Mouse (Mus musculus) kidney, embryonic 14.5 days (tissue): ENCODE measurements around the gene Vars. TPM values are rescaled to one million over a fixed set of nuclear protein-coding genes. Genes with fewer than 3 reads are reported as not detected.

ENCODE experiments used
- ATAC-seq: fragments of 200-750 bp; cut with Nextera tagmentation; 2 replicates; pipeline ENCODE4 v1.8.0; 2017; ENCODE audit warnings: moderate number of reproducible peaks, mild to moderate bottlenecking, moderate TSS enrichment, moderate library complexity; ENCODE audit not compliant: low FRiP score, low TSS enrichment
- H3K27ac ChIP-seq: fragments of 300-500 bp; sonication (generic); 2 replicates; pipeline ENCODE4 v1.5.1; 2014; ENCODE audit warnings: low read depth, mild to moderate bottlenecking, low read length, moderate library complexity, mixed read lengths
- H3K27me3 ChIP-seq: fragments of 300-500 bp; sonication (generic); 2 replicates; pipeline ENCODE4 v1.6.1; 2014; ENCODE audit warnings: mild to moderate bottlenecking, low read length; ENCODE audit not compliant: control insufficient read depth, insufficient read depth
- H3K36me3 ChIP-seq: fragments of 300-500 bp; sonication (generic); 2 replicates; pipeline ENCODE4 v1.6.1; 2014; ENCODE audit warnings: low read length, mixed read lengths; ENCODE audit not compliant: control insufficient read depth, insufficient read depth
- H3K4me1 ChIP-seq: fragments of 300-500 bp; sonication (generic); 2 replicates; pipeline ENCODE4 v1.6.1; 2014; ENCODE audit warnings: low read length, mixed read lengths; ENCODE audit not compliant: control insufficient read depth, insufficient read depth
- H3K4me2 ChIP-seq: fragments of 300-500 bp; sonication (generic); replicated peaks from 2 replicates; pipeline ENCODE4 v1.6.1; 2014; ENCODE audit warnings: low read depth, mild to moderate bottlenecking, low read length
- H3K4me3 ChIP-seq: fragments of 300-500 bp; sonication (generic); 2 replicates; pipeline ENCODE4 v1.5.1; 2014; ENCODE audit warnings: mild to moderate bottlenecking, low read length
- H3K9ac ChIP-seq: fragments of 300-500 bp; sonication (generic); 2 replicates; pipeline ENCODE4 v1.6.1; 2014; ENCODE audit warnings: low read depth, mild to moderate bottlenecking, low read length, moderate library complexity
- H3K9me3 ChIP-seq: fragments of 300-500 bp; sonication (generic); 2 replicates; pipeline ENCODE4 v1.6.1; 2016; ENCODE audit warnings: low read length; ENCODE audit not compliant: control insufficient read depth
- WGBS: fragments of 180-500 bp; shearing (Covaris S2); extraction: QIAGEN DNeasy Blood & Tissue Kit; methylation state at CpG from one replicate; pipeline ENCODE4 v1.1.7; 2014; 5-methylcytosine and 5-hydroxymethylcytosine counted together
- polyA plus RNA-seq: library from polyadenylated mRNA; unstranded; fragments of >200 nt; fragmentation: Nextera tagmentation; extraction: Ambion mirVana; gene quantifications from 2 replicates; pipeline ENCODE4 v1.2.1, GENCODE M21; 2014

Vars gene
- polyA plus RNA-seq, 1 experiment from 2014 or later: 137 TPM

DNA sequence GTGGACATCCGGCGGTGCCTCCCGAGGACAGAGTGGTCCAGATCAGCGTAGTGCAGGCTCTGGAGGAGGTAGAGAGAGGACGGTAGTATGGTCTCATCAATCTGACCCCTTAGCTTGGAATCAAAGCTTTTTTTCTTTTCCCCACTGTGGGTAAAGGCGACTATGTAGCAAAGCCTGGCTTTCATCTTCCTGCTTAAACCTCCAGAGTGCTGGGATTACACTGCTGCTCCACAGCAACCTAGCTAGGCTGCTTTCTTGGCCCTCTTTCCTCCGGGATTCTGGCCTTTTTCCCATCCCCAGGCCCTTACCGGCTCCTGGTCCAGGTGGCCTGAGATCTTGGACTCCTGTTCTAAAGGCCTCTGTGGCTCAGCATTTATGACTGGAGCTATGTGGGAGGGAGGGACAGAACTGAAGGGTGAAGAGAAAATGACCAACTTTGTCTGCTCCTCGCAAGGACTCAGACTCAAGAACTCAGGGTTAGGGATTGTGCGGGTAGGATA is 63.6 kb downstream of the Vars start:
- Histone ChIP-seq H3K27me3 (no peaks in the 10 kb centered on the region; the same call in 1 of the 2 replicates), H3K36me3 (peaks cover 32% of the 10 kb centered on the region), H3K9me3 (no peaks in the 10 kb centered on the region), H3K9ac (no peak overlapping the region; the same call in 1 of the 2 replicates), H3K4me3 (peak overlapping the region; percentile 35), H3K4me1 (peaks cover 35% of the 10 kb centered on the region), H3K4me2 (peak overlapping the region; percentile 71), H3K27ac (peak overlapping the region; percentile 15; the same call in 1 of the 2 replicates)
- WGBS: 33% methylated on average over 10 of the region's 10 CpGs
- no peak for ATAC-seq

DNA sequence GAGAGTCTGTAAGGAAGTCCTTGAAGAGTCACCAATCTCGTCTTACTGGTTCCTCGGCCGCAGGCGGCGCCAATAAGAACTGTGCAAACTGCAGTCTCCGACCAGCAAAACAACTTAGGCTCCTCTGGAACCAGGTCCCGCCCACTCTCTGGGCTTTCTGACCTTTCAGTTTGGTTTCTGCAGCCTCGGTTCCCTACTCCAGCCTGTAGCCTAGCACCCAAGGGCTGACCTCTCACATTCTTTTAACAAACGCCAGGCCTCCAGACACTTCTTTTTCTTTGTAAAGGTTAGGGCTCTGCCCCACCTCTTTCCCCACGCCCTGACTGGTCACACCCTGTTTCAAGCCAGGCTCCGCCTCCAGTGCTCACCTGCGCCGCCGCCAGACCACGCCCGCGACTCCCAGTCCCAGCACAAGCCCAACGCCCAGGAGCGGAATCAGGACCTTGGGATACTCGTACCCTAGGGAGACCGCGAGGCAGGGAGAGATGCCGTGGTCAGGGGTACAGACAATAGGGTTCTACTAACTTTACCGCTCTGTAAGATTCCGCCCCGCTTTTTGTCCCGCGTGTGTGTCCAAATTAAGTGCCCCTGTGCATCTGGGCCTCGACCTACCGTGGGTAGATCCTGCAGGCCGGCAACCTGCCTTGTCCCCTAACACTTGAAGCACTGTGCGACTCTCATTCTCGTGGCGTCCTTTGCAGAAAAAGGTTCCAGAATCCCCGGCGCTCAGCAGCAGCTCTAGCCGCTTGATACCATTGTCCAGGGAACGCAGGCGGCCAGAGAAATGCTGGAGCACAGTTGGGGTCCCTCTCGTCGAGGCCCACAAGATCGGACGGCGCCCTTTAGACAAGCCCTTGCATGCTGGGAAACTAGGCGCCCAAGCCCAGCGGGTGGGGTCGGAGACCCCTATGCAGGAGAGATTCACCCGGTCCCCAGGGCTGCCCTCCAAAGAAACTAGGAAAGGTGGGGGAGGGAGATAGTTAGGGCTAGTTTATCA is 64.5 kb downstream of the Vars start, which contains the start of gene Ly6g6c:
Gene Ly6g6c (plus strand): TSS at position 438 of the 997 bp plus-strand sequence.
- Histone ChIP-seq H3K9ac (peak within 1 kb of the TSS; percentile 50; the same call in 1 of the 2 replicates), H3K27me3 (no peaks in the 10 kb centered on the region; the same call in 1 of the 2 replicates), H3K4me1 (peaks cover 32% of the 10 kb centered on the region), H3K9me3 (no peaks in the 10 kb centered on the region), H3K4me3 (peak within 1 kb of the TSS; percentile 35), H3K27ac (peak within 1 kb of the TSS; percentile 15; the same call in 1 of the 2 replicates), H3K36me3 (peaks cover 31% of the 10 kb centered on the region), H3K4me2 (peak within 1 kb of the TSS; percentile 71)
- ATAC-seq: peak; percentile 61
- WGBS: 1% methylated on average over 48 of the region's 48 CpGs

Other genes with a start within 250 kb of the Vars start
- not detected in 2 replicates for gene Cyp21a1, start 196.4 kb upstream of the Vars start, polyA plus RNA-seq
- 25.2 and 28.7 TPM in 2 replicates for gene Stk19, start 164.0 kb upstream of the Vars start, polyA plus RNA-seq
- 55.7 and 66.4 TPM in 2 replicates for gene Dxo, start 164.0 kb upstream of the Vars start, polyA plus RNA-seq
- gene Skiv2l, start 150.8 kb upstream of the Vars start, polyA plus RNA-seq: 22.8 and 45.9 TPM in 2 replicates
- 107 and 119 TPM in 2 replicates for gene Nelfe, start 150.6 kb upstream of the Vars start, polyA plus RNA-seq
- gene Cfb, start 138.5 kb upstream of the Vars start, polyA plus RNA-seq: 4.0 and 5.4 TPM in 2 replicates
- gene Zbtb12, start 121.5 kb upstream of the Vars start, polyA plus RNA-seq: 2.1 and 3.7 TPM in 2 replicates
- not detected in 2 replicates for gene Gm20547, start 118.9 kb upstream of the Vars start, polyA plus RNA-seq
- 1.7 and 1.9 TPM in 2 replicates for gene C2, start 102.7 kb upstream of the Vars start, polyA plus RNA-seq
- gene Ehmt2, start 102.5 kb upstream of the Vars start, polyA plus RNA-seq: 70.5 and 76.9 TPM in 2 replicates
- gene Slc44a4, start 86.5 kb upstream of the Vars start, polyA plus RNA-seq: 5.4 and 7.7 TPM in 2 replicates
- 19.6 and 23.2 TPM in 2 replicates for gene Neu1, start 69.7 kb upstream of the Vars start, polyA plus RNA-seq
- gene Hspa1b, start 41.7 kb upstream of the Vars start, polyA plus RNA-seq: 0.54 and 0.80 TPM in 2 replicates
- gene Gm20481, start 31.1 kb upstream of the Vars start, polyA plus RNA-seq: not detected in 2 replicates
- gene Hspa1a, start 28.8 kb upstream of the Vars start, polyA plus RNA-seq: 4.3 and 4.8 TPM in 2 replicates
- 0.79 and 1.3 TPM in 2 replicates for gene Hspa1l, start 28.3 kb upstream of the Vars start, polyA plus RNA-seq
- gene Lsm2, start 19.1 kb upstream of the Vars start, polyA plus RNA-seq: 240 and 246 TPM in 2 replicates
- 0.13 and 0.28 TPM in 2 replicates for gene Vwa7, start 15.6 kb downstream of the Vars start, polyA plus RNA-seq
- gene Sapcd1, start 27.0 kb downstream of the Vars start, polyA plus RNA-seq: 6.6 and 10.9 TPM in 2 replicates
- 4.9 and 5.9 TPM in 2 replicates for gene Msh5, start 45.8 kb downstream of the Vars start, polyA plus RNA-seq
- gene Clic1, start 49.0 kb downstream of the Vars start, polyA plus RNA-seq: 72.1 and 172 TPM in 2 replicates
- 355 and 422 TPM in 2 replicates for gene Ddah2, start 58.0 kb downstream of the Vars start, polyA plus RNA-seq
- gene Ly6g6c, start 64.4 kb downstream of the Vars start, polyA plus RNA-seq: 0.20 and 0.30 TPM in 2 replicates
- 0.36 and 0.46 TPM in 2 replicates for gene Mpig6b, start 65.2 kb downstream of the Vars start, polyA plus RNA-seq
- 0.81 and 1.3 TPM in 2 replicates for gene Ly6g6e, start 75.9 kb downstream of the Vars start, polyA plus RNA-seq
- 4.3 and 4.8 TPM in 2 replicates for gene Ly6g6d, start 77.1 kb downstream of the Vars start, polyA plus RNA-seq
- 0.31 and 0.34 TPM in 2 replicates for gene Ly6g6f, start 84.6 kb downstream of the Vars start, polyA plus RNA-seq
- 73.9 and 85.7 TPM in 2 replicates for gene Abhd16a, start 88.3 kb downstream of the Vars start, polyA plus RNA-seq
- not detected in 2 replicates for gene Ly6g5c, start 107.3 kb downstream of the Vars start, polyA plus RNA-seq
- gene Ly6g5b, start 114.4 kb downstream of the Vars start, polyA plus RNA-seq: 1.2 and 1.3 TPM in 2 replicates
- 19.4 and 20.8 TPM in 2 replicates for gene Gpank1, start 120.5 kb downstream of the Vars start, polyA plus RNA-seq
- gene Csnk2b, start 121.1 kb downstream of the Vars start, polyA plus RNA-seq: 325 and 334 TPM in 2 replicates
- 9.4 and 10.0 TPM in 2 replicates for gene D17H6S53E, start 125.4 kb downstream of the Vars start, polyA plus RNA-seq
- gene Apom, start 131.1 kb downstream of the Vars start, polyA plus RNA-seq: 9.7 and 10.4 TPM in 2 replicates
- 82.6 and 99.0 TPM in 2 replicates for gene Bag6, start 134.2 kb downstream of the Vars start, polyA plus RNA-seq
- gene Prrc2a, start 163.9 kb downstream of the Vars start, polyA plus RNA-seq: 248 and 262 TPM in 2 replicates
- 9.7 and 10.9 TPM in 2 replicates for gene Aif1, start 175.1 kb downstream of the Vars start, polyA plus RNA-seq
- gene Lst1, start 187.5 kb downstream of the Vars start, polyA plus RNA-seq: 12.2 and 15.9 TPM in 2 replicates
- 0.34 and 1.4 TPM in 2 replicates for gene Ltb, start 193.5 kb downstream of the Vars start, polyA plus RNA-seq
- not detected in 2 replicates for gene Tnf, start 201.0 kb downstream of the Vars start, polyA plus RNA-seq
- 0.14 TPM in 1 of 2 replicates, not detected in the other for gene Lta, start 204.4 kb downstream of the Vars start, polyA plus RNA-seq
- gene Gm16181, start 219.8 kb downstream of the Vars start, polyA plus RNA-seq: 0.89 TPM in 1 of 2 replicates, not detected in the other
- 5.3 and 6.4 TPM in 2 replicates for gene Atp6v1g2, start 232.7 kb downstream of the Vars start, polyA plus RNA-seq
- 3.3 and 6.0 TPM in 2 replicates for gene Nfkbil1, start 234.8 kb downstream of the Vars start, polyA plus RNA-seq
- gene Ddx39b, start 240.8 kb downstream of the Vars start, polyA plus RNA-seq: 525 and 616 TPM in 2 replicates